Mouse (Mus musculus): ENCODE measurements around the gene Nr2e1. TPM values are rescaled to one million over a fixed set of nuclear protein-coding genes. Genes with fewer than 3 reads are reported as not detected.
A peak's percentile ranks its signal among the peaks of the same experiment; 100 is the strongest.

The Nr2e1 gene
- not detected in 2 replicates for total RNA-seq (2017)

- no peak for ATAC-seq (replicated peaks in 1 of 2; ENCODE audit: insufficient read depth in 1 of 2, low FRiP score in 2 of 2, low TSS enrichment in 1 of 2, low read depth in 1 of 2, poor library complexity in 2 of 2, severe bottlenecking in 2 of 2)
Observed at GRCm38 (mm10) chr10:42583157-42583872, at the start of gene Nr2e1, which contains the start of gene Ostm1. Gene Nr2e1 (minus strand): TSS chr10:42583632. Gene Ostm1 (plus strand): TSS chr10:42583822.

GRCm38 (mm10) chr10:42632453-42633360, 49.3 kb upstream of the Nr2e1 start:
- no peak for ATAC-seq (replicated peaks in 1 of 2; ENCODE audit: insufficient read depth in 1 of 2, low FRiP score in 2 of 2, low TSS enrichment in 1 of 2, low read depth in 1 of 2, poor library complexity in 2 of 2, severe bottlenecking in 2 of 2)

- ATAC-seq (replicated peaks in 1 of 2; ENCODE audit: insufficient read depth in 1 of 2, low FRiP score in 2 of 2, low TSS enrichment in 1 of 2, low read depth in 1 of 2, poor library complexity in 2 of 2, severe bottlenecking in 2 of 2): no peak
Observed at GRCm38 (mm10) chr10:42631754-42632452, 48.5 kb upstream of the Nr2e1 start.

- no peak for ATAC-seq (replicated peaks in 1 of 2; ENCODE audit: insufficient read depth in 1 of 2, low FRiP score in 2 of 2, low TSS enrichment in 1 of 2, low read depth in 1 of 2, poor library complexity in 2 of 2, severe bottlenecking in 2 of 2)
Observed at GRCm38 (mm10) chr10:42630596-42631355, 47.3 kb upstream of the Nr2e1 start.

- no peak for ATAC-seq (replicated peaks in 1 of 2; ENCODE audit: insufficient read depth in 1 of 2, low FRiP score in 2 of 2, low TSS enrichment in 1 of 2, low read depth in 1 of 2, poor library complexity in 2 of 2, severe bottlenecking in 2 of 2)
Observed at GRCm38 (mm10) chr10:42625907-42626306, 42.5 kb upstream of the Nr2e1 start.

- no peak for ATAC-seq (replicated peaks in 1 of 2; ENCODE audit: insufficient read depth in 1 of 2, low FRiP score in 2 of 2, low TSS enrichment in 1 of 2, low read depth in 1 of 2, poor library complexity in 2 of 2, severe bottlenecking in 2 of 2)
Observed at GRCm38 (mm10) chr10:42618291-42618690, 34.9 kb upstream of the Nr2e1 start.

GRCm38 (mm10) chr10:42614766-42615165, 31.3 kb upstream of the Nr2e1 start:
- ATAC-seq (replicated peaks in 1 of 2; ENCODE audit: insufficient read depth in 1 of 2, low FRiP score in 2 of 2, low TSS enrichment in 1 of 2, low read depth in 1 of 2, poor library complexity in 2 of 2, severe bottlenecking in 2 of 2): 0 out of 4 replicates have a peak, but pooled peaks of 1 of the 2 experiments have one; percentile 14

GRCm38 (mm10) chr10:42613639-42614381, 30.4 kb upstream of the Nr2e1 start:
- no peak for ATAC-seq (replicated peaks in 1 of 2; ENCODE audit: insufficient read depth in 1 of 2, low FRiP score in 2 of 2, low TSS enrichment in 1 of 2, low read depth in 1 of 2, poor library complexity in 2 of 2, severe bottlenecking in 2 of 2)

GRCm38 (mm10) chr10:42613075-42613474, 29.6 kb upstream of the Nr2e1 start:
- no peak for ATAC-seq (replicated peaks in 1 of 2; ENCODE audit: insufficient read depth in 1 of 2, low FRiP score in 2 of 2, low TSS enrichment in 1 of 2, low read depth in 1 of 2, poor library complexity in 2 of 2, severe bottlenecking in 2 of 2)

- no peak for ATAC-seq (replicated peaks in 1 of 2; ENCODE audit: insufficient read depth in 1 of 2, low FRiP score in 2 of 2, low TSS enrichment in 1 of 2, low read depth in 1 of 2, poor library complexity in 2 of 2, severe bottlenecking in 2 of 2)
Observed at GRCm38 (mm10) chr10:42606757-42607156, 23.3 kb upstream of the Nr2e1 start.

GRCm38 (mm10) chr10:42604874-42605273, 21.4 kb upstream of the Nr2e1 start:
- ATAC-seq (replicated peaks in 1 of 2; ENCODE audit: insufficient read depth in 1 of 2, low FRiP score in 2 of 2, low TSS enrichment in 1 of 2, low read depth in 1 of 2, poor library complexity in 2 of 2, severe bottlenecking in 2 of 2): no peak

GRCm38 (mm10) chr10:42601556-42601955, 18.1 kb upstream of the Nr2e1 start:
- peak in 1 of 2 experiments; percentile 27; a peak in 1 of 4 replicates for ATAC-seq (replicated peaks in 1 of 2; ENCODE audit: insufficient read depth in 1 of 2, low FRiP score in 2 of 2, low TSS enrichment in 1 of 2, low read depth in 1 of 2, poor library complexity in 2 of 2, severe bottlenecking in 2 of 2)

GRCm38 (mm10) chr10:42598615-42599014, 15.2 kb upstream of the Nr2e1 start:
- ATAC-seq (replicated peaks in 1 of 2; ENCODE audit: insufficient read depth in 1 of 2, low FRiP score in 2 of 2, low TSS enrichment in 1 of 2, low read depth in 1 of 2, poor library complexity in 2 of 2, severe bottlenecking in 2 of 2): no peak

GRCm38 (mm10) chr10:42593201-42593600, 9.8 kb upstream of the Nr2e1 start:
- no peak for ATAC-seq (replicated peaks in 1 of 2; ENCODE audit: insufficient read depth in 1 of 2, low FRiP score in 2 of 2, low TSS enrichment in 1 of 2, low read depth in 1 of 2, poor library complexity in 2 of 2, severe bottlenecking in 2 of 2)

- ATAC-seq (replicated peaks in 1 of 2; ENCODE audit: insufficient read depth in 1 of 2, low FRiP score in 2 of 2, low TSS enrichment in 1 of 2, low read depth in 1 of 2, poor library complexity in 2 of 2, severe bottlenecking in 2 of 2): peak in 1 of 2 experiments; percentile 9; a peak in 1 of 4 replicates
Observed at GRCm38 (mm10) chr10:42591993-42592686, 8.7 kb upstream of the Nr2e1 start.

Data from hematopoietic stem cell, adult 5-6 weeks (primary cell).